Mouse (Mus musculus): ENCODE measurements around the gene Vamp5. TPM values are rescaled to one million over a fixed set of nuclear protein-coding genes. Genes with fewer than 3 reads are reported as not detected.

Gene Vamp5
- polyA plus RNA-seq, 1 experiment from 2014 or later: 7.6 TPM

DNA sequence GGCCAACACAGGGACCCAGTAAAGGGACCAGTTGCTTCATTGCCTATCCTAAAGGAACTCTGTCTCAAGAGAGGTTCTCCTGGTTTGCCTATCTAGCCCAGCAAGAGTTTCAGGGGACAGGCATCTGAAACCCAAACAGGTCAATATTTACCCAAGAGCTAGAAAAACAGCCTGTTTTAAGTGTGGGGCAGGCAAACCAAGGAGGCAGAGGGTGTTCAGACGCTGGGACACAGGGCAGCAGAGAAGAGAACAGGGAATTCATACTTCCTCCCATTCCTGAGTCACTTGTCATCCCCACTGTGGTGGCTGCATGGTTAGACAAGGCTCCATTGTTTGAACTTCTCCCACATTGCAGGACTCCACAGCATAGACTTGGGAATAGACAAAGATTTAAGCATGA, 8.7 kb downstream of the Vamp5 start:
- no peak overlapping the region for H3K9ac ChIP-seq
- no peak overlapping the region for H3K27ac ChIP-seq
- 38% methylated on average over 1 of the region's 1 CpGs for WGBS
- H3K27me3 ChIP-seq: peaks cover 7% of the 10 kb centered on the region; the same call in 1 of the 2 replicates
- no peaks in the 10 kb centered on the region for H3K4me1 ChIP-seq
- no peak for ATAC-seq (ENCODE audit: low FRiP score)
- no peaks in the 10 kb centered on the region for H3K9me3 ChIP-seq
- no peaks in the 10 kb centered on the region for H3K36me3 ChIP-seq (replicated peaks)
- no peak overlapping the region for H3K4me3 ChIP-seq (replicated peaks)
- H3K4me2 ChIP-seq: no peak overlapping the region

DNA sequence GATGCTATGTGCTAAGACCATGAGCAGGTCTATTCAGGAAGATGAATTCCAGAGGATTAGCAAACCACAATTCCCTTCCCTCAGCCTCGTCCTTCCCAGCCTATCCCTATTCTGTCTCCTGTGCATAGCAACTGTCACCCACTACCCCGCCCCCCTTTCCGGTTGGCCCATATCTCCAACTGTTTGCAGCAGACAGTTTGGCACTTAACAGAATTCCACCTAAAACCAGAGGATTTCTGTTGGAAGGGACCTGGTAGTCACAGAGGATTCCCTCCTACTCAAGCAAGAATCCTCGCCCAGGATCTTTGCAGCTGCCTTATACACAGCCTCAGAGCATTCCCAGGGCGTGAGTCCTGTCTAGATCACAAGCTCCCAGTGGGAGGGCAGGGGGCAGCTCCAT, 9.1 kb downstream of the Vamp5 start:
- Histone ChIP-seq H3K27me3 (peaks cover 7% of the 10 kb centered on the region; the same call in 1 of the 2 replicates), H3K4me1 (no peaks in the 10 kb centered on the region), H3K27ac (no peak overlapping the region), H3K9ac (no peak overlapping the region), H3K4me2 (no peak overlapping the region), H3K9me3 (no peaks in the 10 kb centered on the region), H3K4me3 (replicated peaks) (no peak overlapping the region), H3K36me3 (replicated peaks) (no peaks in the 10 kb centered on the region)
- no peak for ATAC-seq (ENCODE audit: low FRiP score)
- 49% methylated on average over 5 of the region's 5 CpGs for WGBS

DNA sequence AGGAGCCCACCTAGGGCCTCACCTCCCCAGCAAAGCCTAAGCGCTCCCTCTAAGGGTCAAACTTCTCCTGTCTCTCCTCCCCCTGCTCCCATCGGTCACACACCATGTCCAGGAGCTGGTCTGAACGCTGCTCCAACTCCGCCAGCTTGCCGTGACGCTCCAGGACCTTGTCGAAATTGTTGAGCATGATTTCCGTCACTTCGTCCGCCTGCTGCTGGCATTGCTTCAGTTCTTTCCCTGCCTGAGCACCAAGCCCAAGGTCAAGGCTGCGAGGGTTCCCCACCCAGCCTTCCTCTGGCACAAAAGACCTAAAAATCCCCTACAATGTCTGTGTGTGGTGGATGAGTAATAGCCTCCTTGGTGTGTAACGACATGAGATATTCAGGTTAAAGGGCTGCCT, 10.2 kb downstream of the Vamp5 start:
- no peaks in the 10 kb centered on the region for H3K4me1 ChIP-seq
- peaks cover 7% of the 10 kb centered on the region; the same call in 1 of the 2 replicates for H3K27me3 ChIP-seq
- no peak overlapping the region for H3K27ac ChIP-seq
- H3K4me2 ChIP-seq: no peak overlapping the region
- no peaks in the 10 kb centered on the region for H3K9me3 ChIP-seq
- ATAC-seq (ENCODE audit: low FRiP score): no peak
- no peak overlapping the region for H3K4me3 ChIP-seq (replicated peaks)
- no peaks in the 10 kb centered on the region for H3K36me3 ChIP-seq (replicated peaks)
- 82% methylated on average over 12 of the region's 12 CpGs for WGBS
- H3K9ac ChIP-seq: no peak overlapping the region

DNA sequence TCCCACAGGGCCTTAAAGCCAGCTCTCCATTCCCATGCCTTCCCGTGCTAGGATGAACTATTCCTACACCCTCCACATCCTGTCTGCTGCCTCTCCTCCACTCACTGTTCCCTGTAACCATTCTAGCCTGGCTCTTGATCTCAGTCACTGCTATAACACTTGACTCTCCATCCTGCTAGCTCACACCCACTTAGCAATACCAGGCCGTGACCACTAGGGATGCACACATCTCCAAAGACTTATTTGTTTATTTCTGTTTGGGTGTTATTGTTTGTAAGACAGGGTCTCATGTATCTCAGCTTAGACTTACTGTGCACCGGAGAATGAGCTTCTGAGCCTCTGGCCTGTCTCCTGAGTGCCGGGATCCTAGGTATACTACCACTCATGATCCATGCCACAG, 10.7 kb downstream of the Vamp5 start:
- WGBS: 88% methylated on average over 4 of the region's 4 CpGs
- H3K4me1 ChIP-seq: no peaks in the 10 kb centered on the region
- no peak overlapping the region for H3K4me3 ChIP-seq (replicated peaks)
- no peak overlapping the region for H3K27ac ChIP-seq
- no peak overlapping the region for H3K9ac ChIP-seq
- H3K9me3 ChIP-seq: no peaks in the 10 kb centered on the region
- peaks cover 10% of the 10 kb centered on the region; the same call in 1 of the 2 replicates for H3K27me3 ChIP-seq
- no peak overlapping the region for H3K4me2 ChIP-seq
- H3K36me3 ChIP-seq (replicated peaks): no peaks in the 10 kb centered on the region
- ATAC-seq (ENCODE audit: low FRiP score): no peak

DNA sequence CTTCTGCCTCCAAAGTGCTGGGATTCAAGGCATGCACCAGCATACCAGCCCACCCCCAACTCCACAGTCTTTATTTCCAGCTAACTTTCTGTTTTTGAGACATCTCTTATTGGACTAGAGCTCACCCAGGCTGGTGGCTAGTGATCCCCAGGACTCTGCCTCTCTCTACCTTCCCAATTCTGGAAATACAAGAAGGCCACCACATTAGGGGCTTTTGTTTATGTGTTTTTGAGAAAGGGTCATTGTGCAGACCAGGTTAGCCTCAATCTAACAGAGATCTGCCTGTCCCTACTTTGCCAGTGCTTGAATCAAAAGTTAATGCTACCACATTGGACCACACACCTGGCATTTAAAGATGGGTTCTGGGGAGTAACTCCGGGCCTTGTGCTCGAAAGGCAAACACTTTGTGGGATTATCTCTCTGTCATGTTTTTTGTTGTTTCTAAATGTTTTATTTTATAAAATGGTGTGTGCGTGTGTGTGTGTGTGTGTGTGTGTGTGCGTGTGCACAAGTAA, 12.8 kb downstream of the Vamp5 start:
- Histone ChIP-seq H3K9ac (no peak overlapping the region), H3K4me3 (replicated peaks) (no peak overlapping the region), H3K36me3 (replicated peaks) (no peaks in the 10 kb centered on the region), H3K4me2 (no peak overlapping the region), H3K27ac (no peak overlapping the region), H3K9me3 (no peaks in the 10 kb centered on the region), H3K4me1 (0 out of 2 replicates have a peak, but pooled peaks cover 4% of the 10 kb centered on the region), H3K27me3 (peaks cover 10% of the 10 kb centered on the region; the same call in 1 of the 2 replicates)
- ATAC-seq (ENCODE audit: low FRiP score): no peak
- 72% methylated on average over 4 of the region's 4 CpGs for WGBS

DNA sequence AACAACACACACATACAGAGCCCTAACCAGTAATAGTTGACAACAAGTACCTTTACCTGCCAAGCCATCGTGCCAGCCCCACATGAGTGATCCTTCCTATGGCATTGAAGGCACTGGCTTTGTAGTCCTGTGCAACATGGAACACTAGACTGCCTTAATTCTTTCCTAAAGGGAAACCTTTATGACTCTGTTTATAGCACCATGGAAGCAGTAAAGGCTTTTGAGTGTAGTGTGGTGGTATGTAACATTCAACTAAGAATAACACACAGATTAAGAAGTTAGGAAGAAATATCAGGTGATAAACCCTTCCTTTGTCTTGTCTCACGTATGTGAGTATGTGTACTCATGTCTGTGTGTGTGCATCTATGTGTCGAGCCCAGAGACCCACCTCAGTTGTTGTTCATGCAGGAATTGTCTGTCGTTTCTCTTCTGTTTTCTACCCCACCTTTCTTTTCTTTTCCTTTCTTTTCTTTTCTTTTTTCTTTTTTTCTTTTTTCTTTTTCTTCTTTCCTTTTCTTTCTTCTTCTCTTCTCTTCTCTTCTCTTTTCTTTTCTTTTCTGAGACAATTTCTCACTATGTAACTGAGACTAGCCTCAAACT, 13.3 kb downstream of the Vamp5 start, which contains the start of gene Rnf181:
Gene Rnf181 (minus strand): TSS at position 113 of the 600 bp plus-strand sequence.
- no peaks in the 10 kb centered on the region for H3K36me3 ChIP-seq (replicated peaks)
- 78% methylated on average over 4 of the region's 4 CpGs for WGBS
- H3K27me3 ChIP-seq: peaks cover 6% of the 10 kb centered on the region; the same call in 1 of the 2 replicates
- no peak for ATAC-seq (ENCODE audit: low FRiP score)
- H3K27ac ChIP-seq: no peak within 1 kb of the TSS
- H3K4me1 ChIP-seq: 0 out of 2 replicates have a peak, but pooled peaks cover 4% of the 10 kb centered on the region
- no peaks in the 10 kb centered on the region for H3K9me3 ChIP-seq
- no peak within 1 kb of the TSS for H3K9ac ChIP-seq
- H3K4me3 ChIP-seq (replicated peaks): no peak within 1 kb of the TSS
- H3K4me2 ChIP-seq: no peak within 1 kb of the TSS

DNA sequence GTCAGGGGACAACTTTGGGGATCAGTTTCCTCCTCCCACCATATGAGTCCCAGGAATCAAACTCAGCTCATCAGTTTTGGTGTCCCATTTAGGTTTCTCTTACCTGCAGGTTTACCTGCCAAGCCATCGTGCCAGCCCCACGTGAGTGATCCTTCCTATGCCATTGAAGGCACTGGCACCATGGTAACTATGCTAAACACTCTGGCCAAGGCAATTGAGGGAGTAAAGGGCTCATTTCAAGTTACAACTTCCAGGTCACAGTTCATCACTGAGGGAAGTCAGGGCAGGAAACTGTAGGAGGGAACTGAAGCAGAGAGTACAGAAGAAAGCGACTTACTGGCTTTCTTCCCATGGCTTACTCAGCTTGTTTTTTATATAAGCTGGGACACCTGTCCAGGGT, 14.0 kb downstream of the Vamp5 start:
- no peak overlapping the region for H3K4me2 ChIP-seq
- WGBS: 60% methylated on average over 3 of the region's 3 CpGs
- no peak overlapping the region for H3K27ac ChIP-seq
- no peak overlapping the region for H3K4me3 ChIP-seq (replicated peaks)
- no peaks in the 10 kb centered on the region for H3K36me3 ChIP-seq (replicated peaks)
- no peaks in the 10 kb centered on the region for H3K9me3 ChIP-seq
- H3K9ac ChIP-seq: no peak overlapping the region
- H3K4me1 ChIP-seq: peaks cover 10% of the 10 kb centered on the region
- no peak for ATAC-seq (ENCODE audit: low FRiP score)
- H3K27me3 ChIP-seq: peaks cover 6% of the 10 kb centered on the region; the same call in 1 of the 2 replicates

DNA sequence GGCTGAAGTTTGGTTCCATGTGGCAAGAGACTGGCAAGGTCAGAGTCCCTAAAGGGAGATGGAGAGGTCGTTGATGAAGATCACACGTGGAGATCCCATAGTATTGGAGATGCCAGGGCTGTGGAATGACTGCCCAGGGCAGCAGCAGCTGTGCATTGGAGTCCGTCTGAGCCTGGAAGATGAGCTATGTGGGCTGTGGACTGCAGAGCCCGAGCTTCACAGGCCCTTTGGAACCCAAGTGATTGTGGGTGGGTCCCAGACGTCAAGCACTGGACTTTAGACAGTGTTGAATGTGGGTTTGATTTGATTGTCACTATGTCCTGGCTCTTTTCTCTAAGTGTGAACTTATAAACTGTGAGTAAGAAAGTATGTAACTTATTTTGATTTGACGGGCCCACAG, 15.3 kb downstream of the Vamp5 start:
- no peak for ATAC-seq (ENCODE audit: low FRiP score)
- peaks cover 18% of the 10 kb centered on the region for H3K4me1 ChIP-seq
- peaks cover 7% of the 10 kb centered on the region for H3K36me3 ChIP-seq (replicated peaks)
- no peak overlapping the region for H3K4me3 ChIP-seq (replicated peaks)
- H3K9me3 ChIP-seq: no peaks in the 10 kb centered on the region
- peaks cover 6% of the 10 kb centered on the region; the same call in 1 of the 2 replicates for H3K27me3 ChIP-seq
- H3K9ac ChIP-seq: no peak overlapping the region
- 77% methylated on average over 6 of the region's 6 CpGs for WGBS
- H3K4me2 ChIP-seq: no peak overlapping the region
- no peak overlapping the region for H3K27ac ChIP-seq

DNA sequence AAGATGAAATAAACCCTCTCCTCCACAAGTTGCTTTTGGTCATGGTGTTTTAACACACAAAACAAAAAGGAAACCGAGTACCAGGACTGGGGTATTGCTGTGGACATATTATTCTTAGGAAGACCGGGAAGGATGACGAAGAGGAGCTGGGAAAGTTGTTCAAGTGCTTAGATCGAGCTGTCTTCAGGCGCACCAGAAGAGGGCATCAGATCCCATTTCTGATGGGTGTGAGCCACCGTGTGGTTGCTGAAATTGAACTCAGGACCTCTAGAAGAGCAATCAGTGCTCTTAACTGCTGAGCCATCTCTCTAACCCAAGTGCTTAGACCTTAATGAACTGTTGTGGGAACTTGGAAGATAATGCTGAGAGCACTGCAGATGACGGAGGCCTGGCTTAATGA, 16.3 kb downstream of the Vamp5 start:
- H3K4me1 ChIP-seq: peaks cover 18% of the 10 kb centered on the region
- WGBS: 43% methylated on average over 7 of the region's 7 CpGs
- peaks cover 6% of the 10 kb centered on the region; the same call in 1 of the 2 replicates for H3K27me3 ChIP-seq
- H3K36me3 ChIP-seq (replicated peaks): peaks cover 16% of the 10 kb centered on the region
- H3K9ac ChIP-seq: no peak overlapping the region
- no peak overlapping the region for H3K4me2 ChIP-seq
- H3K27ac ChIP-seq: no peak overlapping the region
- no peak overlapping the region for H3K4me3 ChIP-seq (replicated peaks)
- ATAC-seq (ENCODE audit: low FRiP score): no peak
- H3K9me3 ChIP-seq: no peaks in the 10 kb centered on the region

DNA sequence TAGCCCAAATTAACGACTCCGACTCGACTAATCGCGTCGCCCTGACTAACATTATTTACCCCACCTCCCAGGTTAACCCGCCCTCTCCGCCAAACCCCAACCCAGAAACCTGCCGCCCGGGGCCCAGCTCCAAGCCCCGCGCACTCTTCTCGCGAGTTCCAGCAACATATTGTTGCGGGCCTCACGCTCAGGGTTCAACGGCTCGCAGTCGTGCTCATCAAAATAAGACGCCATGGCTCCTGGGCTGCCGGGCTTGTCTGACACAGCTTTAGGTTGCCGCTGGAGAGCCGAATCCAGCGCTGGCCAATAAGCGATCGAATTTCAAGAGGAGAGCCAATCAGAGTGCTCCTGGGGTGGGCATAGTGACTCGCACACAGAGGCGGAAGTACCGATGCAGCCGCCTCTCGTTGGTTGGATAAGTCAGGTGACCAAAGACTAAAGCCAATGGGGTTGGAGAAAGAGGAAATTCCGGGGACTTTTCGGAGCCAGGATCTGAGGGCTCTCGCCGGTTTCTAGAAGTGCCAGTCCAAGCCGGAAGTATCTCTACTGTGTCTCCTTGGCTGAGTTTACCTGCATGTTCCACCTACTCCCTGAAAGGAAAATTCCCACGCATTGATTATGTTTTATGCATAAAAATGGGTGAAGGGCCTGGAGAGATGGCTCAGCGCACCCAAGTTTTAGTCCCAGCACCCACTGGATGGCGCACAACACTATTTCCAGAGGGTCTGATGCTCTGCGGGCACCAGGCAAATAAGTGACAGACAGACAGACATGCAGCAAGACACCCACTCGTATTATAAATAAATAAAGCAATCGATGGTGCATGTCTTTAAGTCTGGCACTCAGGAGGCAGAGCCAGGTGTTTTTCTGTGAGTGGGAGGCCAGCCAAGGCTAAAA, 17.9 kb downstream of the Vamp5 start:
- WGBS: under 1% methylated on average over 42 of the region's 42 CpGs
- Histone ChIP-seq H3K4me2 (peak overlapping the region; percentile 81), H3K36me3 (replicated peaks) (peaks cover 29% of the 10 kb centered on the region), H3K9ac (peak overlapping the region; percentile 67), H3K9me3 (no peaks in the 10 kb centered on the region), H3K27me3 (peaks cover 4% of the 10 kb centered on the region; the same call in 1 of the 2 replicates), H3K4me3 (replicated peaks) (peak overlapping the region; percentile 75), H3K27ac (peak overlapping the region; percentile 80), H3K4me1 (peaks cover 18% of the 10 kb centered on the region)
- ATAC-seq (ENCODE audit: low FRiP score): peak; percentile 99

DNA sequence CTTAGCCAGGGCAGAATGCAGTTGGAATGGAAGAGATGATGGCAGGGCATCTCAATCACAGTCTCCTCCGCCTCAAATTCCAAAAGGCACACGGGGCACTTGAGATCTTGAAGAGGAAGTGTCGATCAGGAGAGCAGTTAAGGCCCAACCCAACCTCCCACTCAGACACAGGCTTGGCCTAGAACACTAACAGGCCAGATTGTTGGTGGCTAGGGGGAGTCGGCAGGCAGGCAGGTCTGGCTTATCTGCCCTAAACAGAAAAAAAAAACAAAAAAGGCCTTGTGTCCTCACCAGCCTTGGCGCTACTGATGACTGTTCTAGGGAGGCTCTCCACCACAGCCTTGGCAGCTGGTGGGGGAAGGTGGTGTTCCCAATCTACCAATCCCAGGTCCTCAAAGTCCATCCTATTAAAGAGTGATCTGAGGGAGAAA, 19.1 kb downstream of the Vamp5 start:
- H3K27ac ChIP-seq: no peak overlapping the region
- H3K36me3 ChIP-seq (replicated peaks): peaks cover 29% of the 10 kb centered on the region
- H3K4me1 ChIP-seq: peaks cover 22% of the 10 kb centered on the region
- H3K4me2 ChIP-seq: peak overlapping the region; percentile 81
- H3K4me3 ChIP-seq (replicated peaks): peak overlapping the region; percentile 75
- WGBS: 78% methylated on average over 5 of the region's 5 CpGs
- H3K9me3 ChIP-seq: no peaks in the 10 kb centered on the region
- 0 out of 2 replicates have a peak, but pooled peaks cover 3% of the 10 kb centered on the region for H3K27me3 ChIP-seq
- H3K9ac ChIP-seq: peak overlapping the region; percentile 67; the same call in 1 of the 2 replicates
- no peak for ATAC-seq (ENCODE audit: low FRiP score)

DNA sequence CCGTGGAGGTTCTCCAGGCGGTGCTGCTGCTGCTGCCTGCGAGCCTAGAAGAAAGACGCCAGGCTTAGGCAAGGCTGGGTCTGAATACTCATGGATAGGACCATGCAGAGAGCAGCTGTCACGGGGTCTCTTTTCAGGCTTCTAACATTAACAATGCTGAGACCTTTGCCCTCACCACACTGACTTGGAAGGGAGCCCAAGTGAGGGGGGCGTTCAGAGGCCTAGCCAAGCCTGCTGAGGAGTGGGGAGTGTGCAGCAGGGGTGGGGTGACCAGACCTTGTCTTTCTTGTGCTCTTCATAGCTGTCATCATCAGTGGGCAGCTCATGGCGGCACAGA, 19.7 kb downstream of the Vamp5 start:
- 83% methylated on average over 7 of the region's 7 CpGs for WGBS
- H3K4me3 ChIP-seq (replicated peaks): no peak overlapping the region
- 0 out of 2 replicates have a peak, but pooled peaks cover 3% of the 10 kb centered on the region for H3K27me3 ChIP-seq
- no peak overlapping the region for H3K27ac ChIP-seq
- H3K9me3 ChIP-seq: no peaks in the 10 kb centered on the region
- no peak overlapping the region for H3K4me2 ChIP-seq
- H3K4me1 ChIP-seq: peaks cover 27% of the 10 kb centered on the region
- ATAC-seq (ENCODE audit: low FRiP score): no peak
- H3K9ac ChIP-seq: no peak overlapping the region
- peaks cover 29% of the 10 kb centered on the region for H3K36me3 ChIP-seq (replicated peaks)

Data from forebrain, embryonic 12.5 days (tissue).